Mouse (Mus musculus): Measurements from ENCODE around the gene Pate2.

DNA sequence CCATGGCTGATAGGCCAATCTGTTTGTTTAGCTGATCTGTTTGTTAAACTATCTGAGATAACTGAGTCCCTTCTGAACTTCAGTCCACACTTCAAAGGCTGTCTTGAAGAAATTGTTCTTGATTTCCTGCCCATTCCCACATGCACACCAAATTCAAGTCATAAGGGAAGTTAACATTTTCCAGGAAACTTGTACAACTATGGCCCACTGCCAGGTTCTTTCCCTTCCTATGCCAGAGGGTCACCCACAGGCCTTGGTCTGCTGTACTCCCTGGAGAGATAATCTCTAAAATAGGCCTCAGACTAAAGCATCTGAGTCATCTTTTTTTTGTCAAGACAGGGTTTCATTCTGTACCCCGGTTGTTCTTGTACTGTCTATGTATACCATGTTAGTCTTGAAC, 62.9 kb downstream of the Pate2 start:
- no peak for TF ChIP-seq CTCF (IDR thresholded peaks at IDR 0.05; ENCODE audit: extremely low read depth, insufficient read length, insufficient replicate concordance, low read depth, low read length)
- TF ChIP-seq POLR2A (IDR thresholded peaks at IDR 0.05; ENCODE audit: low read depth, low read length): no peak
